Mouse (Mus musculus) CD8-positive naive resting alpha-beta T cell, adult 2 months (primary cell): ENCODE results near the gene Gm37240.
"Not testable (repeated sequence)": the region's sequence is repeated elsewhere in the genome, so short reads cannot be mapped to it uniquely, and the experiment has no call there.

ENCODE experiments used
- DNase-seq, 2 experiments: peaks; one replicate each; pipeline ENCODE4 v3.0.0; 2022; ENCODE audit warnings: low read depth in 2 of 2, low spot score in 2 of 2

Gm37240 gene

GRCm38 (mm10) chr3:85887239-85887827, at the start of gene Gm37240, which contains the start of gene Glt28d2:
Gm37240 (minus strand) TSS chr3:85887518.
Glt28d2 (minus strand) TSS chr3:85887516.
- DNase-seq = peak; percentile 2 to 23

DNA sequence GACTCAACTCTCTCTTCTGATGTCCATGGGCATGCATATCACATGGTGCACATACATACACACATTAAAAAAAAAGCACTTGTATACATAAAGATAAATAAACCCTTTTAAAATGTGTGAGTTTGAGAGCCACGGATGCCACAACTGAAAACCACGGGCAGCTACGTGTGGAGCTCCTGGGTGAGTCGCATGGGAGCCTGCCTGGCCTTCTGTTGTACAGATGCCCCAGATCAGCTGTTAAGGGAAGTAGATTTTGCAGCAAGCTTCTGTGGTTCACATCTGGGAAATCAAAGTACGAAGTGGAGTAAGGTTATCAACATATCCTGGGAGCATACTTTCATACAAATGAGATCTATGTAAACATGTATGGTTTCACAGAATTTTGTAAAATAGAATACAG, 46.3 kb upstream of the Gm37240 start:
- DNase-seq = no peak

DNA sequence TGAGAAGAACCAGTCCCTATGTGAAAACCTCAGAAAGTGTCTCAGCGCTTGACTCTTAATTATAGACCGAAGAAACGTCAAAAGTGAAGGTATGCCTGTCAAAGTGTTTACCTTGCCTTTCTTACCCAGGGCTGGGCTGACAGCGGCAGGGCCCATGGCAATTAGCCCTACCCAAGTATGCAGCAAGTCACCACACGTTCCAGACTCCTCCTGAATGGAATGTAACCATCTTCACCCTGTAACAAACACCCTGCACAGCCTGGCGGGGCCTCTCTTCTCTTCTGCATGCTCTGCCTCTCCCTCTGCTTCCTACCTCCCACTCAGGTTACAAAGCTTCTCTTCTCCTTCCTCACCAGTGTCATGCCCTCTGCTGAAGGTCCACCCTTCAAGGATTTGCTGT, 44.5 kb upstream of the Gm37240 start:
- no peak for DNase-seq

- no peak for DNase-seq
Measured at GRCm38 (mm10) chr3:85930671-85931255, 43.4 kb upstream of the Gm37240 start.

DNA sequence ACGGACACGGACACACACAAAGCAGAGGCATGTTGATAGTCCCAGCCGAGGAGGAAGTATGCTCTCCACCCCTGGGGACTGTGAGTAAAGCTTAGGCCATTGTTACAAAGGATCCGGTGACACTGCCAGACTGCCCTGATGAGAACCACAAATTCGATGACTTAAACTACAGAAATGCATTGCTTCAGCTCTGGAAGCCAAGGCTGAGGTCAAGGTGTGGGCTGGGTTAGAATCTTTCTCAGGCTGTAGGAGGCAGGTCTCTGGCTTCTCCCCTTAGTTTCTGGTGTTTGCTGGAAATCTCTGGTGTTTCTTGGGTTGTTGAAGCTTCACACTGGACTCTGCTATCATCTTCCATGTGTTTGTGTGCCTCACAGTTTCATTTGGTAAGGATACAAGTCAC, 42.4 kb upstream of the Gm37240 start:
- no peak for DNase-seq

GRCm38 (mm10) chr3:85928140-85928611, 40.9 kb upstream of the Gm37240 start:
- no peak for DNase-seq

- no peak for DNase-seq
Measured at GRCm38 (mm10) chr3:85927296-85927695, 40.0 kb upstream of the Gm37240 start.

- DNase-seq = peak in 1 of 2 experiments; percentile 8
Measured at GRCm38 (mm10) chr3:85923954-85924945, 36.9 kb upstream of the Gm37240 start.

DNA sequence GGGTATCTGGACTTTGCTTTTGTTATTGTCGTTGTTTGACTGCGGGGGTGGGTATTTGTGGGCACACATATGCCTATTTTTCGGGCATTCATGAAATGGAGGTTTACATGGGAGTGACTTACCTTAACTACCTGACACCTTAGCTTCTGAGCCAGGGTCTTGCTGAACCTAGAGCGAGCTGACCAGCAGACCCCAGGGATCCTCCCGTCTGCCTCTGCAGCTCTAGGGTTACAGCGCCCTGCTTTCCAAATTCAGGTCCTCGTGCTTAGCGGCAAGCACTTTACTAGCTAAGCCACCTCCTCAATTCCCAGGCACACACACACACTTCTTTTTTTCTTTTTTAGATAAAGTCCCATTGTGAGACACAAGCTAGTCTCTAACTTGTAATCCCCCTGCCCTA, 36.0 kb upstream of the Gm37240 start:
- DNase-seq = no peak

GRCm38 (mm10) chr3:85922331-85922730, 35.0 kb upstream of the Gm37240 start:
- DNase-seq = no peak

GRCm38 (mm10) chr3:85920671-85921070, 33.4 kb upstream of the Gm37240 start:
- not testable (repeated sequence) for DNase-seq

- DNase-seq = no peak
Measured at GRCm38 (mm10) chr3:85917600-85917999, 30.3 kb upstream of the Gm37240 start.

DNA sequence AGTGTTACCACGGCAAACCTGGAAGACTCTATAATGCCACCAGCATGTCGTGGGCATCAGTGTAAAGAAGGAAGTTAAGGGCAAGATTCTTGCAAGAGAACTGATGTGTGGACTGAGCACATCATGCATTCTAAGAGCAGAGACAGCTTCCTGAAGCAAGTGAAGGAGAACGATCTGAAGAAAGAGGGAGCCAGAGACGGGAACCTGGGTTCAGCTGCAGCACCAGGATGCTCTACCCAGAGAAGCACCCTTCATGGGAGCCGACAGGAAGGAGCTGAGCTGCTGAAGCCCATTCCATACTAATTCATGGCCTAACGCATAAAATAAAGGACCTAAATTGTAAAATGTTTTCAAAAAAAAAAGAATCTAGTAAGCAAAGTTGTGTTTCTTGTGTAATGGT, 27.5 kb upstream of the Gm37240 start:
- no peak for DNase-seq

DNA sequence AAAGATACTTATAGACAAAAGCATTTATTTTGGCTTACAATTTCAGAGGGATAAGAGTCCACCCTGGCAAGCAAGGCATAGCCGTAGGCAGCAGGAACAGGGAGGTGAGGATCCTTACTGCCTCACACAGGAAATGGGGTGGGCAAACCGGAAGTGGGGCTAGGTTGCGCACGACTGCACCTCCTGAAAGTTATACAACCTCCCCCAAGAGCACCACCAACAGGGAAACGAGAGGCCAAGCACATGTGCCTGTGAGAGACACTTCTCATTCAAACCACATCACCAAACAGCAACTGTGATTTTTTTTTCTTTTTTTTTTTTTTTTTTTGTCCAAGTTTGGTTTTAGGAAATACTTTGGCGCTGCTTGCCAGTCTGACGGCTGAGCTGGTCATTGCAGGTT, 19.8 kb upstream of the Gm37240 start:
- DNase-seq = no peak

GRCm38 (mm10) chr3:85904371-85904770, 17.1 kb upstream of the Gm37240 start:
- no peak for DNase-seq

DNA sequence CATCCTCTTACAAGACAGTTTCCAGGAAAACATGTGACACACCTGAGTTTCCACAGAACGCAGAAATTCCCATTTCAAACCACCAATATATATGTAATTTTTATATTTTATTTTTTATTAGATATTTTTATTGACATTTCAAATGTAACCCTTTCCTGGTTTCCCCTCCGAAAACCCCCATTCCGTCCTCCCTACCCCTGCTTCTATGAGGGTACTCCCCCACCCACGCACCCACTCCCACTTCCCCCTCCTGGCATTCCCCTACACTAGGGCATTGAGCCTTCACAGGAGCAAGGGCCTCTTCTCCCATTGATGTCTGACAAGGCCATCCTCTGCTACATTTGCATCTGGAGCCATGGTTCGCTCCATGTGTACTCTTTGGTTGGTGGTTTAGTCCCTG, 7.7 kb upstream of the Gm37240 start:
- no peak for DNase-seq

- no peak for DNase-seq
Measured at GRCm38 (mm10) chr3:85891571-85891970, 4.3 kb upstream of the Gm37240 start.

DNA sequence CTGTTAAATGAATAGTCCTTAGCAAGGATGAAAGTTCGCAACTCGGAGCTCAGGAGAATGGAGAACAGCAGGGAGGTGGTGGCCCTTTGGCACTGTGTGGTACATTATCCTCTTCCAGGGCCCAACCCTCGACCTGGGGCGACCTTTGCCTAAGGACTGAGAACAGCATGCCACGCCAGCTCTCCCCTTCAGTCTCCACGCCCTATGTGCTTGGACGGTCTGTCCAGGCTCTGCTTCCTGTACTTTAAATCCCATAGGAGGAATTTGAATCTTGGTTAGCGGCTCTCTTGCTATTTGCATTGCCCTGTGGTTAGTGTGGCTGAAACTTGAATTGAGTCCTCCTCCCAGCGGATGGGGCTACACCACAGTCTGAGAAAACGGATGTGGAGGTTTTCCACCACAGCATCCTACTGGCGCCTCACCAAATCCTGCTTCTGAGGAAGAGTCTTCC, 928 bp upstream of the Gm37240 start:
- DNase-seq = no peak

DNA sequence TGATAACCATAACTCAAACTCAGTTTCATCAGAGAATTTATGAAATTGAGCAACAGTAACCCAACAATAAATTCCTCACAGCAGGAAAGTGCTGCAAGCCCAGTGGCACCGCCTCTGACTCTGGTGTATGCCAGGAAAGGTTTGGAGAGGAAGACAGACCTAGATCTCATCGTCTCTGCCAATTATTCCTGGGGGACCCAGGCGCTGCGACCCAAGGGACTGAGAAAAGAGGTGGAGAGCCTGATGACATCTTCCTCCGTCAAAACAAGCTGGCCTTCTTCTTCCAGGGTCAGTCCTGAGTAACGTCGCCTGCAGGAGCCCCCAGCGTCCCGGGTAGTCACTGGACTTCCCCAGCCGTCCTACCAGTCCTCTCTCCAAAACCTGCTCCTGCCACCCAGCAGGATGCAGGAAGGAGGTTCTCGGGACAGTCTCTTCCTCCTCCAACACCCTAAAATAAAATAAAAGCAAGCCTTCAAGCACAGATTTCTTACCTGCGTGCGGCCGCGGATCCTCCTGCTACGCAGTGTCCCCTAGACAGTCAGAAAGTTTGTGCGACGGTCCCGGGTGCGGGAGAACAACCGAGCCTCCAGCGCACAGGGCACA, 581 bp downstream of the Gm37240 start:
- no peak for DNase-seq

GRCm38 (mm10) chr3:85885906-85886305, 1.4 kb downstream of the Gm37240 start:
- DNase-seq = no peak

DNA sequence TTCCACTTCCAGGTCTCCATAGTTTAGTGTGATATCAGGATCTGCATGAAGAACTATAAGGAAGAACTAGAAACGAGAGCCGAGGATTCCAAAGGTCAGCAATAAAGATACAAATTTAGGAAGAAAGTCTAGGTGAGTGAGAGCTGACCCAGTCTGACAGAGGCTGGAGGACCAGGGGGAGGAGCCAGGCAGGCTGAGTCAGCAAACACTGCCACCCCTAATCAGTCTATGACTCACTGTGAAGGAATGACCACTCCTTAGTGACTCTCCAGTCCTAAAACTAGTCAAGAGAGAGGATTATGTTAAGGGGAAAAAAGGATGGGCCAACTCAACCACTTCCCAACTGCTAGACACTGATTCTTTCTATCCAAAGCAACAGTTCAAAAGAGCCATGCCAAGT, 6.6 kb downstream of the Gm37240 start:
- DNase-seq = no peak
